Mouse (Mus musculus): ENCODE measurements at regions not wholly inside any gene's neighbourhood (a gene's known extent, or its start where the extent isn't known, plus 50 kb on each side); places are given as distances from the start of the nearest gene placed in this dataset.

DNA sequence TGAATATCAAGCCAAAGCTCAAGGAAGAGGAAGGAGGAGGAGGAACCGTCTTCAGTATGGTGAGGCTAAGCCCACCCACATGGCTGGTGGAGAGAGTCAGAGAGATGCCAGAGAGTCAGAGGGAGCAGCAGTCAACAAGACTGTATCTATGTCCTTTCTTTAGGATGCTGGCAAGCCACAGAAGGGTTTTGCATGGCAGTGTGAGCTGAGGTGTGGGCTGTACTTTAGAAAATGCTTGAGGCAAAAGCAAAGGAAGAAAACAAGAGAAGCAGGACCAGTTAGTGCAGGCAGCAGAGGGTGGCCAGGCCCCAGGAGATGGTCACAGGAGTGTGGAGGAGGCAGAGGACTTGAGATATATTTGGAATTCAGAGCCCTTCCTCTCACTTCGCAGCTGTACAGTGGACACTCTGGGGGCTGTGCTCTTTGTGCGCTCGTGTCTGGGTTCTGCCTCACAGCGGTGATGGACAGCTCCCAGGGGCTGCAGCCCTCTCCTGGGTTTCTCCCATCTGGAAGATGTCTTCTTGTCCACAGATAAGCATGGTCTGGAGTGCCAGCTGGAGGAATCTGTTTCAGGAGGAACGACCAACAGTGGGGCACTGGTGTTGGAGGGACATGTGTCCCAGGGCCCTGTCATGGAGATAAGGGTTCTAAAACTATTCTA, 157.4 kb upstream of the Dyrk2 start:
- Histone ChIP-seq H3K27me3 (ENCODE audit: control insufficient read depth, insufficient read depth, low read length) (no peaks in the 10 kb centered on the region; the same call in 1 of the 2 replicates), H3K36me3 (ENCODE audit: control insufficient read depth, insufficient read depth, low read length) (no peaks in the 10 kb centered on the region), H3K27ac (ENCODE audit: low read depth, low read length) (no peak overlapping the region), H3K4me2 (replicated peaks; ENCODE audit: low read depth, low read length) (no peak overlapping the region), H3K9me3 (ENCODE audit: control insufficient read depth, low read length) (no peaks in the 10 kb centered on the region), H3K4me1 (ENCODE audit: control insufficient read depth, insufficient read depth, low read length) (0 out of 2 replicates have a peak, but pooled peaks cover 7% of the 10 kb centered on the region), H3K9ac (ENCODE audit: low read depth, low read length) (no peak overlapping the region), H3K4me3 (ENCODE audit: low read length) (no peak overlapping the region)
- no peak for ATAC-seq (ENCODE audit: low FRiP score, low TSS enrichment)
- WGBS = 17% methylated on average over 6 of the region's 6 CpGs

DNA sequence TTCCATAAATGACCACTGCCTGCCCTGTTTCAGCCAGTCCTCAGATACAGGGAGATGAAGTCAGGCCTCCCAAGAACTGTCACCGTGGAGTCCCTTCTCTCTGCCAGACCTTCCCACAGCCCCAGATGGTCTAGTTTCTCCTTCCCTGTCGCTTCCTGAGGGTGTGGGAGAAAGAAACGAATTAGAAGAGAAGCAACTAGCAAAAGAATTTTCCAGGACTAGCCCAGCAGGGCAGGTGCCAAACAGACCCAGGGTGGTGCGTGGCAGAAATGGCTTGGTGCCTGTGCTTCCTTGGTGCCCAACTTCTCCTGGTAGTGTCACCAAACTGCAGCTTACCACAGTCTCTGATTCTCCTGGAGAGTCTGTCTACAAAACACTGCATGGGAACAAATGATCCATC, 156.3 kb upstream of the Dyrk2 start:
- Histone ChIP-seq H3K36me3 (ENCODE audit: control insufficient read depth, insufficient read depth, low read length) (no peaks in the 10 kb centered on the region), H3K4me2 (replicated peaks; ENCODE audit: low read depth, low read length) (no peak overlapping the region), H3K9me3 (ENCODE audit: control insufficient read depth, low read length) (no peaks in the 10 kb centered on the region), H3K27me3 (ENCODE audit: control insufficient read depth, insufficient read depth, low read length) (no peaks in the 10 kb centered on the region; the same call in 1 of the 2 replicates), H3K4me1 (ENCODE audit: control insufficient read depth, insufficient read depth, low read length) (0 out of 2 replicates have a peak, but pooled peaks cover 7% of the 10 kb centered on the region), H3K27ac (ENCODE audit: low read depth, low read length) (no peak overlapping the region), H3K9ac (ENCODE audit: low read depth, low read length) (no peak overlapping the region), H3K4me3 (ENCODE audit: low read length) (no peak overlapping the region)
- WGBS = 71% methylated on average over 4 of the region's 4 CpGs
- no peak for ATAC-seq (ENCODE audit: low FRiP score, low TSS enrichment)

DNA sequence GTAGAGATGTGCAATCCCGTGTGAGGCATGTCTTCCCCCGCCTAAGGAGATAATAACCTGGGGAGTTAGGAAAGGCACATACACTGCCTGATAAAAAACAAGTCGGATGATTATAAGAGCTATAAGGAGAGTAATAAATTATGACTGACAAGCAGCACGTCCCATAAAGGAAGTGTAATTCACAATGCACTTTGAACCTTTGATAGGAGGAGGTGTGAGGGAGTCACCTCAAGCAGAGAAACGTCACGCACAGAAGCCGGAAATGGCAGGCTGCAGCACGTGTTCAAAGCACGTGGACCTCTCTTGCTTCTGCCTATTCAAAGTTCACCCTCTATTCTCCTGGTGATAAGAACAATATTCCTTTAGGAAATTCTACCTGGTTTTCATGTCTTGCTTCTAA, 154.4 kb upstream of the Dyrk2 start:
- Histone ChIP-seq H3K9ac (ENCODE audit: low read depth, low read length) (no peak overlapping the region), H3K9me3 (ENCODE audit: control insufficient read depth, low read length) (no peaks in the 10 kb centered on the region), H3K4me3 (ENCODE audit: low read length) (no peak overlapping the region), H3K27ac (ENCODE audit: low read depth, low read length) (no peak overlapping the region), H3K4me1 (ENCODE audit: control insufficient read depth, insufficient read depth, low read length) (0 out of 2 replicates have a peak, but pooled peaks cover 7% of the 10 kb centered on the region), H3K27me3 (ENCODE audit: control insufficient read depth, insufficient read depth, low read length) (no peaks in the 10 kb centered on the region; the same call in 1 of the 2 replicates), H3K36me3 (ENCODE audit: control insufficient read depth, insufficient read depth, low read length) (no peaks in the 10 kb centered on the region), H3K4me2 (replicated peaks; ENCODE audit: low read depth, low read length) (no peak overlapping the region)
- WGBS = 21% methylated on average over 9 of the region's 9 CpGs
- ATAC-seq (ENCODE audit: low FRiP score, low TSS enrichment) = no peak

DNA sequence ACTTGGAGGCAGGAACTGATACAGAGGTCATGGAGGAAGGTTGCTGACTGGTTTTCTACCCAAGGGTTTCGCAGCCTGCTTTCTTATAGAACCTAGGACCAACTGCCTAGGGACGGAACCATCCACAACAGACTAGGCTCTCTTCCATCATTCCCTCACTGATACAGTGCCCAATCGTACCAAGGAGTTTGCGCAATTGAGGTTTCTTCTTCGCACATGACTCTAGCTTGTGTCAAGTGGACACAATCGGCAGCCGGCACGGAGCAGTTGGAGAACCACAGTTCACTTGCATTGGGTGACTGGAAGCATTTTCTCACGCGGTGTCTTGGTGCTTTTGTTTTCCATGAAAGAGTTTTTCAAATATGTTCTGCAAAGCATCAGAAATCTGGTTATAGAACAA, 149.1 kb upstream of the Dyrk2 start:
- no peaks in the 10 kb centered on the region for H3K9me3 ChIP-seq (ENCODE audit: control insufficient read depth, low read length)
- WGBS = 93% methylated on average over 10 of the region's 10 CpGs
- no peak overlapping the region for H3K4me2 ChIP-seq (replicated peaks; ENCODE audit: low read depth, low read length)
- no peaks in the 10 kb centered on the region; the same call in 1 of the 2 replicates for H3K27me3 ChIP-seq (ENCODE audit: control insufficient read depth, insufficient read depth, low read length)
- no peak overlapping the region for H3K4me3 ChIP-seq (ENCODE audit: low read length)
- H3K9ac ChIP-seq (ENCODE audit: low read depth, low read length) = no peak overlapping the region
- ATAC-seq (ENCODE audit: low FRiP score, low TSS enrichment) = no peak
- no peaks in the 10 kb centered on the region for H3K36me3 ChIP-seq (ENCODE audit: control insufficient read depth, insufficient read depth, low read length)
- no peaks in the 10 kb centered on the region for H3K4me1 ChIP-seq (ENCODE audit: control insufficient read depth, insufficient read depth, low read length)
- H3K27ac ChIP-seq (ENCODE audit: low read depth, low read length) = no peak overlapping the region

DNA sequence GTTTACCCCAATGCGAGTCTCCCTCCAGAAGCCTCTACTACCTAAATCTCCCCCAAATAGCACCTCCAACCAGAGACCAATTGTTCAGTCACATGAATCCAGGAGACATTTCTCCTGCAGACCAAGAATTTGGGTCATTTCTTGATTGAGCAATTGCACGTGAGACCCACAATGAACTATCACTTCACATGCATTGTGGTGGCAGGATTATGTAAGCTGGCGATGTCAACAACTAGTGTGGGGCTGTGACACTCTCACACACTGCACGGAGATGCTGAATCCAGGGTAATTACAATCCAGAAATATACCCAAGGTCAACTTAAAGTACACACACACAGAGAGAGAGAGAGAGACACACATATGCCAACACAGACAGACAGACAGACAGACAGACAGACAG, 148.5 kb upstream of the Dyrk2 start:
- no peaks in the 10 kb centered on the region for H3K9me3 ChIP-seq (ENCODE audit: control insufficient read depth, low read length)
- H3K4me3 ChIP-seq (ENCODE audit: low read length) = no peak overlapping the region
- H3K36me3 ChIP-seq (ENCODE audit: control insufficient read depth, insufficient read depth, low read length) = no peaks in the 10 kb centered on the region
- no peak overlapping the region for H3K9ac ChIP-seq (ENCODE audit: low read depth, low read length)
- 89% methylated on average over 4 of the region's 4 CpGs for WGBS
- H3K4me2 ChIP-seq (replicated peaks; ENCODE audit: low read depth, low read length) = no peak overlapping the region
- H3K27me3 ChIP-seq (ENCODE audit: control insufficient read depth, insufficient read depth, low read length) = no peaks in the 10 kb centered on the region; the same call in 1 of the 2 replicates
- no peaks in the 10 kb centered on the region for H3K4me1 ChIP-seq (ENCODE audit: control insufficient read depth, insufficient read depth, low read length)
- ATAC-seq (ENCODE audit: low FRiP score, low TSS enrichment) = no peak
- H3K27ac ChIP-seq (ENCODE audit: low read depth, low read length) = no peak overlapping the region

DNA sequence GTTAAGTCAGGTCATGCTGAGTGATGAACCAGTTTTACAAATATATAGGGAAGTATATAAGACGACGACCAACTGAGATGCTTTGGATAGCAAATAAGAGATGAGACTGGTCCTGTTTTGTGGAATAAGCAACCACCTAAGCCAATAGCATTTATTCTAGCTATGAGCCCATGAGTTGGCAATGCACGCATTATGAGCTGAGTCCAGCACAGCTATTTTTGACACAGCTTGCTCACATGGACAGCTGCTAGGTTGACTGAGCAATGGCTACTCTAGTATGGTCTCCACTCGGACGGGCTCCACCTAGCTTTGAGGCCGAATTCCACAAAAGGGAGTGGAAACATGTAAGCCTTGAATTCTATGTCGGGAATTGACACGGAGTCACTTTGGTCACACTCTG, 146.1 kb upstream of the Dyrk2 start:
- ATAC-seq (ENCODE audit: low FRiP score, low TSS enrichment) = no peak
- Histone ChIP-seq H3K4me3 (ENCODE audit: low read length) (no peak overlapping the region), H3K27me3 (ENCODE audit: control insufficient read depth, insufficient read depth, low read length) (no peaks in the 10 kb centered on the region), H3K36me3 (ENCODE audit: control insufficient read depth, insufficient read depth, low read length) (no peaks in the 10 kb centered on the region), H3K9ac (ENCODE audit: low read depth, low read length) (no peak overlapping the region), H3K4me2 (replicated peaks; ENCODE audit: low read depth, low read length) (no peak overlapping the region), H3K9me3 (ENCODE audit: control insufficient read depth, low read length) (no peaks in the 10 kb centered on the region), H3K4me1 (ENCODE audit: control insufficient read depth, insufficient read depth, low read length) (peaks cover 3% of the 10 kb centered on the region; the same call in 1 of the 2 replicates), H3K27ac (ENCODE audit: low read depth, low read length) (no peak overlapping the region)
- 94% methylated on average over 8 of the region's 8 CpGs for WGBS

DNA sequence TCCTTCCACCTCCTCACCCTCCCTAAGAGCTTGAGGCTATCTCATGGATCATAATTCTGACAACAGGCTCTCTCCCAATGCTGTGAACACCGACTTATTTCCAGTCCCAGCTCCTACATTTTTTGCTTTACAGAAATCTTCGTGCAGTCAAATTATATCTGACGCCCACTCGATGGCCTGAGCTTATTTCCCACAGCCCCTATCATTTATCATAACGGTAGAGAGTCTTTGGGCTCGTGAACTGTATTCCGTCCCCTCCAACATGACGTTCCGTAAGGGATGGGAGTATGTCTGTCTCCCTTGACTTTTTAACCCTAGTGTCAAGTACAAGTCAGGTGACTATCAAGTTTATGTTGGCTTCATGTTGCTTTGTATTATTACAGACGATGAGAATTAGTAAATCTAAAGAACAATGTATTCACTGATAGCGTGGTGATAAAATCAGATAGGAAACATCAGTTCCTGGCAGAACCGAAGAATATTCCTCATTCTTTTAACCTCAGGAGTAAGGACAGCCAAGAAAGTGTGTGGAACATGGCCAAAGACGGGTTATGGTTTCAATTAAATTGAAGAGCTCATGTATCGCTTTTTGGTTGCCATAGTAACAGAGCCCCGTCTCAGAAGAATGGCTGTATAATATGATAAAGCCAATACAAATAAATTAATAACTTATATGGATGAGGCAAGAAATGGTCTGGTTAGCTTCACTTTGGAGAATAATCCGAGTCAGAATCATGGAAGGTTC, 145.5 kb upstream of the Dyrk2 start:
- no peak for ATAC-seq (ENCODE audit: low FRiP score, low TSS enrichment)
- 70% methylated on average over 16 of the region's 16 CpGs for WGBS
- Histone ChIP-seq H3K9ac (ENCODE audit: low read depth, low read length) (no peak overlapping the region), H3K9me3 (ENCODE audit: control insufficient read depth, low read length) (no peaks in the 10 kb centered on the region), H3K4me1 (ENCODE audit: control insufficient read depth, insufficient read depth, low read length) (peaks cover 4% of the 10 kb centered on the region; the same call in 1 of the 2 replicates), H3K4me2 (replicated peaks; ENCODE audit: low read depth, low read length) (no peak overlapping the region), H3K36me3 (ENCODE audit: control insufficient read depth, insufficient read depth, low read length) (no peaks in the 10 kb centered on the region), H3K27me3 (ENCODE audit: control insufficient read depth, insufficient read depth, low read length) (no peaks in the 10 kb centered on the region), H3K4me3 (ENCODE audit: low read length) (no peak overlapping the region), H3K27ac (ENCODE audit: low read depth, low read length) (no peak overlapping the region)

DNA sequence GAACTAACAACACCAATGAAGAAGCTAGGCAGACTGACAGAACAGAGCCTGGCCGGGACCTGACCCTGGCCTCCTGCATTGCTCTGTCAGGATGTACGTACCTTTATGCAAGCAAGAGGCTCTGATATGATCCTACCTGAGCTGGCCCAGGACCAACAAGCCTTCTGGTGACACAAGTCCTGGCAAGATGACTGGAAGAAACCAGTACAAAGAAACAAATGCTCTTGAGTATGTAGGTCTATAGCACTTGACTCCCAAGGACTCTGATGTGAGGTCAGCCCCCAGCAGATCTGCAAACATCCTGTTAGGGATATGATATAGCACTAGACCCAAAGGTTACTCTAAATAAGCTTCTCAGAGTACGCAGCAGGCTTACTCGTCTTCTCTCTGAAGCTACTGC, 144.7 kb upstream of the Dyrk2 start:
- Histone ChIP-seq H3K27ac (ENCODE audit: low read depth, low read length) (no peak overlapping the region), H3K27me3 (ENCODE audit: control insufficient read depth, insufficient read depth, low read length) (no peaks in the 10 kb centered on the region), H3K4me1 (ENCODE audit: control insufficient read depth, insufficient read depth, low read length) (peaks cover 4% of the 10 kb centered on the region; the same call in 1 of the 2 replicates), H3K4me3 (ENCODE audit: low read length) (no peak overlapping the region), H3K9me3 (ENCODE audit: control insufficient read depth, low read length) (no peaks in the 10 kb centered on the region), H3K4me2 (replicated peaks; ENCODE audit: low read depth, low read length) (no peak overlapping the region), H3K36me3 (ENCODE audit: control insufficient read depth, insufficient read depth, low read length) (no peaks in the 10 kb centered on the region), H3K9ac (ENCODE audit: low read depth, low read length) (no peak overlapping the region)
- 84% methylated on average over 4 of the region's 4 CpGs for WGBS
- no peak for ATAC-seq (ENCODE audit: low FRiP score, low TSS enrichment)

DNA sequence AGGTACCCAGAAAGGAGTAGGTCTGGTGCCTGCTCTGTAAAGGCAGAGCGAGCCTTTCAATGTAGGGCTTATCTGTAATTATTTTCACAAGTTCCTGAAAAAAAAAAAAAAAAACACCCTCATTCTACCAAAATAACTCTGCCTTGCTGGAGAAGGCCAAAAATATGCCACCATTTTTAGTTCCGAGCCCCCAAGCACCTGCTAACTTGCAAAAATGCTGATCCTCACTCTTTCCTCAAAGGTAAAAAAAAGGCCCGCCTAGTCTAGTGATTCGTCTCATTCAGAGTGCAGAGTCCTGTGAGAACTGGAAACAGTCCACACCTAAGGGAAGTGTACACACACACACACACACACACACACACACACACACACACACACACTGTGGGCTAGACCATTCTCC, 143.7 kb upstream of the Dyrk2 start:
- no peaks in the 10 kb centered on the region for H3K36me3 ChIP-seq (ENCODE audit: control insufficient read depth, insufficient read depth, low read length)
- no peaks in the 10 kb centered on the region for H3K9me3 ChIP-seq (ENCODE audit: control insufficient read depth, low read length)
- peaks cover 4% of the 10 kb centered on the region; the same call in 1 of the 2 replicates for H3K4me1 ChIP-seq (ENCODE audit: control insufficient read depth, insufficient read depth, low read length)
- no peak overlapping the region for H3K27ac ChIP-seq (ENCODE audit: low read depth, low read length)
- no peak overlapping the region for H3K9ac ChIP-seq (ENCODE audit: low read depth, low read length)
- ATAC-seq (ENCODE audit: low FRiP score, low TSS enrichment) = no peak
- 86% methylated on average over 4 of the region's 4 CpGs for WGBS
- H3K4me3 ChIP-seq (ENCODE audit: low read length) = no peak overlapping the region
- H3K4me2 ChIP-seq (replicated peaks; ENCODE audit: low read depth, low read length) = no peak overlapping the region
- no peaks in the 10 kb centered on the region for H3K27me3 ChIP-seq (ENCODE audit: control insufficient read depth, insufficient read depth, low read length)
